8 mouse cellular contexts compared by ENCODE assay signal in genomic region chr3:118561554-118562310, GRCm38 (mm10). TPM values are rescaled to one million over a fixed set of nuclear protein-coding genes. Genes with fewer than 3 reads are reported as not detected.
A peak's percentile ranks its signal among the peaks of the same experiment; 100 is the strongest.
DNase-seq lines count a peak whose midpoint lies in the region; ATAC-seq lines count a peak whose summit lies in the region.

Gene Dpyd (plus strand): TSS chr3:118562129.

- peak within 1 kb of the TSS; percentile 56 for H3K9ac ChIP-seq in hindbrain, embryonic 11.5 days (ENCODE audit: low read depth, low read length)

- no peaks in the 10 kb centered on the region for H3K36me3 ChIP-seq in hindbrain, embryonic 11.5 days (ENCODE audit: control insufficient read depth, insufficient read depth, low read length)

- peak within 1 kb of the TSS; percentile 88 for H3K4me2 ChIP-seq in hindbrain, embryonic 11.5 days (replicated peaks; ENCODE audit: low read depth, low read length)

- H3K27ac ChIP-seq in hindbrain, embryonic 11.5 days (ENCODE audit: low read depth, low read length): no peak within 1 kb of the TSS

- peak; percentile 100 for ATAC-seq in hindbrain, embryonic 11.5 days (ENCODE audit: low FRiP score)
- no peak for ATAC-seq in inflammation-experienced regulatory T-cells, adult 6 months

- no peaks in the 10 kb centered on the region for H3K4me1 ChIP-seq in hindbrain, embryonic 11.5 days (replicated peaks; ENCODE audit: control insufficient read depth, insufficient read depth, low read length)

- DNase-seq in adrenal gland, adult (ENCODE audit: inconsistent age in 2 of 2, low spot score in 1 of 2): peak; percentile 89 to 96
- peak; percentile 56 to 72 for DNase-seq in cerebellum, postnatal 25 days
- DNase-seq in frontal cortex, postnatal 25 days (ENCODE audit: low spot score in 2 of 2): peak; percentile 49 to 51
- peak; percentile 94 for DNase-seq in hindbrain, embryonic 11.5 days (ENCODE audit: low spot score)
- peak; percentile 48 to 60 for DNase-seq in layer of hippocampus, postnatal 25 days (ENCODE audit: extremely low spot score in 1 of 2, low spot score in 1 of 2)
- DNase-seq in lung, postnatal 10 days: peak; percentile 84
- peak; percentile 60 to 73 for DNase-seq in right cerebral cortex, adult 2 months (ENCODE audit: low spot score in 2 of 2)

- no peaks in the 10 kb centered on the region for H3K27me3 ChIP-seq in hindbrain, embryonic 11.5 days (ENCODE audit: control insufficient read depth, insufficient read depth, low read length)

- peak within 1 kb of the TSS; percentile 66 for H3K4me3 ChIP-seq in hindbrain, embryonic 11.5 days (ENCODE audit: low read depth, low read length)

- no peaks in the 10 kb centered on the region for H3K9me3 ChIP-seq in hindbrain, embryonic 11.5 days (ENCODE audit: control insufficient read depth, low read length)

- 6% methylated on average over 18 of the region's 19 CpGs for WGBS in hindbrain, embryonic 11.5 days

RNA-seq across cellular contexts. Expression of gene Dpyd, which starts in this region (rescaled TPM):
- 3.6 and 4.1 TPM in 2 replicates for polyA plus RNA-seq in hindbrain, embryonic 11.5 days (2014; fragmentation: Nextera tagmentation; extraction: Ambion mirVana)
- 10 to 100 TPM; 14.0 to 18.7 TPM for total RNA-seq in layer of hippocampus, postnatal 25 days (2021)
- polyA plus RNA-seq in inflammation-experienced regulatory T-cells, adult 6 months (2017; shearing (Covaris generic)): not detected
